Mouse (Mus musculus): ENCODE results near the gene Rps29. TPM values are rescaled to one million over a fixed set of nuclear protein-coding genes. Genes with fewer than 3 reads are reported as not detected.

The Rps29 gene
- polyA plus RNA-seq, 1 experiment from 2014 or later = 1,267 TPM

- Histone ChIP-seq H3K27ac (no peak overlapping the region), H3K36me3 (peaks cover 20% of the 10 kb centered on the region), H3K4me2 (replicated peaks) (no peak overlapping the region), H3K9me3 (no peaks in the 10 kb centered on the region), H3K9ac (no peak overlapping the region), H3K4me1 (peaks cover 10% of the 10 kb centered on the region), H3K27me3 (replicated peaks) (no peaks in the 10 kb centered on the region), H3K4me3 (no peak overlapping the region)
- 100% methylated on average over 1 of the region's 1 CpGs for WGBS
- ATAC-seq (ENCODE audit: low FRiP score, low read depth) = no peak
Observed at GRCm38 (mm10) chr12:69190522-69190921, 31.5 kb upstream of the Rps29 start.

GRCm38 (mm10) chr12:69190074-69190473 lies 31.1 kb upstream of the Rps29 start:
- no peak overlapping the region for H3K4me2 ChIP-seq (replicated peaks)
- peaks cover 14% of the 10 kb centered on the region for H3K4me1 ChIP-seq
- peaks cover 20% of the 10 kb centered on the region for H3K36me3 ChIP-seq
- no peak for ATAC-seq (ENCODE audit: low FRiP score, low read depth)
- no peak overlapping the region for H3K9ac ChIP-seq
- H3K4me3 ChIP-seq = no peak overlapping the region
- no peaks in the 10 kb centered on the region for H3K27me3 ChIP-seq (replicated peaks)
- H3K9me3 ChIP-seq = no peaks in the 10 kb centered on the region
- no peak overlapping the region for H3K27ac ChIP-seq
- 91% methylated on average over 9 of the region's 9 CpGs for WGBS

- 78% methylated on average over 5 of the region's 5 CpGs for WGBS
Observed at GRCm38 (mm10) chr12:69186811-69187471, 28.0 kb upstream of the Rps29 start.

GRCm38 (mm10) chr12:69185371-69185770 lies 26.4 kb upstream of the Rps29 start:
- Histone ChIP-seq H3K36me3 (peaks cover 26% of the 10 kb centered on the region), H3K27me3 (replicated peaks) (no peaks in the 10 kb centered on the region), H3K4me2 (replicated peaks) (peak overlapping the region; percentile 96), H3K27ac (no peak overlapping the region), H3K4me1 (peaks cover 22% of the 10 kb centered on the region), H3K4me3 (peak overlapping the region; percentile 86), H3K9me3 (no peaks in the 10 kb centered on the region), H3K9ac (0 out of 2 replicates have a peak overlapping the region, but pooled peaks have one; percentile 95)
- no peak for ATAC-seq (ENCODE audit: low FRiP score, low read depth)
- 78% methylated on average over 7 of the region's 7 CpGs for WGBS

More at GRCm38 (mm10) chr12:69186811-69187471, 28.0 kb upstream of the Rps29 start:
- no peak for ATAC-seq (ENCODE audit: low FRiP score, low read depth)
- Histone ChIP-seq H3K4me2 (replicated peaks) (0 out of 2 replicates have a peak overlapping the region, but pooled peaks have one; percentile 0), H3K27ac (no peak overlapping the region), H3K36me3 (peaks cover 22% of the 10 kb centered on the region), H3K9ac (no peak overlapping the region), H3K27me3 (replicated peaks) (no peaks in the 10 kb centered on the region), H3K4me3 (no peak overlapping the region), H3K4me1 (peaks cover 22% of the 10 kb centered on the region), H3K9me3 (no peaks in the 10 kb centered on the region)

- H3K36me3 ChIP-seq = peaks cover 20% of the 10 kb centered on the region
- peak overlapping the region; percentile 95 for H3K9ac ChIP-seq
- peak overlapping the region; percentile 96 for H3K4me2 ChIP-seq (replicated peaks)
- peak; percentile 71 for ATAC-seq (ENCODE audit: low FRiP score, low read depth)
- 2% methylated on average over 81 of the region's 86 CpGs for WGBS
- H3K4me3 ChIP-seq = peak overlapping the region; percentile 86
- H3K9me3 ChIP-seq = no peaks in the 10 kb centered on the region
- H3K27ac ChIP-seq = peak overlapping the region; percentile 75; the same call in 1 of the 2 replicates
- peaks cover 22% of the 10 kb centered on the region for H3K4me1 ChIP-seq
- no peaks in the 10 kb centered on the region for H3K27me3 ChIP-seq (replicated peaks)
Observed at GRCm38 (mm10) chr12:69184342-69185295, 25.6 kb upstream of the Rps29 start.

- peak; percentile 99 for ATAC-seq (ENCODE audit: low FRiP score, low read depth)
- Histone ChIP-seq H3K9me3 (no peaks in the 10 kb centered on the region), H3K9ac (peak within 1 kb of the TSS; percentile 95), H3K4me2 (replicated peaks) (peak within 1 kb of the TSS; percentile 96), H3K27ac (peak within 1 kb of the TSS; percentile 75; the same call in 1 of the 2 replicates), H3K4me3 (peak within 1 kb of the TSS; percentile 86), H3K36me3 (peaks cover 18% of the 10 kb centered on the region), H3K4me1 (peaks cover 22% of the 10 kb centered on the region), H3K27me3 (replicated peaks) (no peaks in the 10 kb centered on the region)
- under 1% methylated on average over 84 of the region's 84 CpGs for WGBS
Observed at GRCm38 (mm10) chr12:69183583-69184308, 24.8 kb upstream of the Rps29 start, which contains the start of the genes Rpl36al and Mgat2. TSS of gene Rpl36al (minus strand) at chr12:69184083. TSS of gene Mgat2 (plus strand) at chr12:69184157.

GRCm38 (mm10) chr12:69181800-69182199 lies 22.8 kb upstream of the Rps29 start:
- H3K9ac ChIP-seq = no peak overlapping the region
- no peaks in the 10 kb centered on the region for H3K9me3 ChIP-seq
- H3K27ac ChIP-seq = no peak overlapping the region
- H3K4me2 ChIP-seq (replicated peaks) = no peak overlapping the region
- WGBS = 90% methylated on average over 4 of the region's 4 CpGs
- H3K36me3 ChIP-seq = peaks cover 12% of the 10 kb centered on the region
- no peak overlapping the region for H3K4me3 ChIP-seq
- no peaks in the 10 kb centered on the region for H3K27me3 ChIP-seq (replicated peaks)
- ATAC-seq (ENCODE audit: low FRiP score, low read depth) = no peak
- peaks cover 16% of the 10 kb centered on the region for H3K4me1 ChIP-seq

GRCm38 (mm10) chr12:69179371-69179770 lies 20.4 kb upstream of the Rps29 start:
- H3K4me1 ChIP-seq = peaks cover 4% of the 10 kb centered on the region; the same call in 1 of the 2 replicates
- ATAC-seq (ENCODE audit: low FRiP score, low read depth) = no peak
- H3K4me3 ChIP-seq = no peak overlapping the region
- peaks cover 16% of the 10 kb centered on the region for H3K36me3 ChIP-seq
- 74% methylated on average over 12 of the region's 12 CpGs for WGBS
- H3K27me3 ChIP-seq (replicated peaks) = no peaks in the 10 kb centered on the region
- H3K4me2 ChIP-seq (replicated peaks) = no peak overlapping the region
- no peak overlapping the region for H3K9ac ChIP-seq
- H3K27ac ChIP-seq = no peak overlapping the region
- no peaks in the 10 kb centered on the region for H3K9me3 ChIP-seq

- H3K4me3 ChIP-seq = no peak overlapping the region
- H3K9me3 ChIP-seq = no peaks in the 10 kb centered on the region
- WGBS = 82% methylated on average over 3 of the region's 3 CpGs
- H3K4me2 ChIP-seq (replicated peaks) = no peak overlapping the region
- peaks cover 16% of the 10 kb centered on the region for H3K36me3 ChIP-seq
- no peaks in the 10 kb centered on the region for H3K27me3 ChIP-seq (replicated peaks)
- H3K4me1 ChIP-seq = no peaks in the 10 kb centered on the region
- H3K9ac ChIP-seq = no peak overlapping the region
- no peak overlapping the region for H3K27ac ChIP-seq
- ATAC-seq (ENCODE audit: low FRiP score, low read depth) = no peak
Observed at GRCm38 (mm10) chr12:69177526-69177925, 18.5 kb upstream of the Rps29 start.

GRCm38 (mm10) chr12:69175975-69176374 lies 17.0 kb upstream of the Rps29 start:
- no peak for ATAC-seq (ENCODE audit: low FRiP score, low read depth)
- H3K4me2 ChIP-seq (replicated peaks) = no peak overlapping the region
- WGBS = 93% methylated on average over 3 of the region's 3 CpGs

GRCm38 (mm10) chr12:69171307-69171706 lies 12.3 kb upstream of the Rps29 start:
- WGBS = 98% methylated on average over 2 of the region's 2 CpGs
- no peak overlapping the region for H3K9ac ChIP-seq

More at GRCm38 (mm10) chr12:69175975-69176374, 17.0 kb upstream of the Rps29 start:
- H3K9me3 ChIP-seq = no peaks in the 10 kb centered on the region
- H3K27me3 ChIP-seq (replicated peaks) = no peaks in the 10 kb centered on the region
- H3K9ac ChIP-seq = no peak overlapping the region
- no peaks in the 10 kb centered on the region for H3K4me1 ChIP-seq
- no peak overlapping the region for H3K27ac ChIP-seq
- H3K36me3 ChIP-seq = peaks cover 7% of the 10 kb centered on the region; the same call in 1 of the 2 replicates
- no peak overlapping the region for H3K4me3 ChIP-seq

More at GRCm38 (mm10) chr12:69171307-69171706, 12.3 kb upstream of the Rps29 start:
- Histone ChIP-seq H3K36me3 (peaks cover 3% of the 10 kb centered on the region; the same call in 1 of the 2 replicates), H3K27ac (no peak overlapping the region), H3K27me3 (replicated peaks) (no peaks in the 10 kb centered on the region), H3K4me2 (replicated peaks) (no peak overlapping the region), H3K9me3 (no peaks in the 10 kb centered on the region), H3K4me1 (peaks cover 14% of the 10 kb centered on the region), H3K4me3 (no peak overlapping the region)
- ATAC-seq (ENCODE audit: low FRiP score, low read depth) = no peak
